Mouse (Mus musculus) midbrain, embryonic 14.5 days (tissue): ENCODE measurements around the gene Hs3st3b1. TPM values are rescaled to one million over a fixed set of nuclear protein-coding genes. Genes with fewer than 3 reads are reported as not detected.

Source experiments
- ATAC-seq: fragments of 200-750 bp; cut with Nextera tagmentation; 2 replicates; pipeline ENCODE4 v1.8.0; 2017; ENCODE audit warnings: moderate number of reproducible peaks, moderate library complexity; ENCODE audit not compliant: low FRiP score, low TSS enrichment
- DNase-seq: peaks from one replicate; pipeline ENCODE4 v3.0.0-alpha.2; 2015
- H3K27ac ChIP-seq: fragments of 300-500 bp; sonication (generic); replicated peaks from 2 replicates; pipeline ENCODE4 v1.5.1; 2014; ENCODE audit warnings: mild to moderate bottlenecking, low read depth, low read length, moderate library complexity
- H3K27me3 ChIP-seq: fragments of 300-500 bp; sonication (generic); 2 replicates; pipeline ENCODE4 v1.6.1; 2014; ENCODE audit warnings: low read length, control low read depth, mixed read lengths; ENCODE audit not compliant: control insufficient read depth, insufficient read depth
- H3K36me3 ChIP-seq: fragments of 300-500 bp; sonication (generic); 2 replicates; pipeline ENCODE4 v1.6.1; 2014; ENCODE audit warnings: low read length, control low read depth; ENCODE audit not compliant: control insufficient read depth, insufficient read depth
- H3K4me1 ChIP-seq: fragments of 300-500 bp; sonication (generic); 2 replicates; pipeline ENCODE4 v1.6.1; 2014; ENCODE audit warnings: mild to moderate bottlenecking, antibody characterized with exemption, low read length, control low read depth; ENCODE audit not compliant: control insufficient read depth, insufficient read depth
- H3K4me2 ChIP-seq: fragments of 300-500 bp; sonication (generic); 2 replicates; pipeline ENCODE4 v1.6.1; 2014; ENCODE audit warnings: mild to moderate bottlenecking, low read length, moderate library complexity
- H3K4me3 ChIP-seq: fragments of 300-500 bp; sonication (generic); replicated peaks from 2 replicates; pipeline ENCODE4 v1.5.1; 2014; ENCODE audit warnings: low read depth, low read length
- H3K9ac ChIP-seq: fragments of 300-500 bp; sonication (generic); replicated peaks from 2 replicates; pipeline ENCODE4 v1.6.1; 2014; ENCODE audit warnings: mild to moderate bottlenecking, low read length, moderate library complexity
- H3K9me3 ChIP-seq: fragments of 300-500 bp; sonication (generic); 2 replicates; pipeline ENCODE4 v1.6.1; 2016; ENCODE audit warnings: low read length, control low read depth, mixed read lengths; ENCODE audit not compliant: control insufficient read depth
- WGBS: fragments of 180-500 bp; shearing (Covaris S2); extraction: QIAGEN DNeasy Blood & Tissue Kit; methylation state at CpG from one replicate; pipeline ENCODE4 v1.1.7; 2014; 5-methylcytosine and 5-hydroxymethylcytosine counted together
- polyA plus RNA-seq: library from polyadenylated mRNA; unstranded; fragments of >200 nt; fragmentation: Nextera tagmentation; extraction: Ambion mirVana; gene quantifications from 2 replicates; pipeline ENCODE4 v1.2.1, GENCODE M21; 2014

Hs3st3b1 gene
- polyA plus RNA-seq, 1 experiment from 2014 or later = 18.0 TPM

DNA sequence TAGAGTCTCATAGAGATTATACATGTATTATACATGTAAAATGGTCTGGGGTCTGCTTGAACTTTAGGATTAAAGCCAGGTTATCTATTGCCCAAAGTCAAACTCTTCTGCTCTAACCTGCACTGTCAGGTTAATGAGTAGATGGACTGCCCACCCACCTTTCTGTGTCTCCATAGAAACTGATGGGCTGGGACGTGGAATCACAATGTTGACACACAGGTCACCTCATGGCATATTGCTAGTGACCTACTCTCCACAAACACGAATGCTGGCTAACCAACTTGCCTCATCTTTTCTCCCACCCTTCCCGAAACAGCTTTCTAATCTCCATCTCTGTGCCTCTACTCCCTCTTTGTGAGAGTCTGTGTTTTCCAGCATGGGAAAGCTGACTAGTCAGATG, 38.7 kb downstream of the Hs3st3b1 start:
- H3K4me1 ChIP-seq = no peaks in the 10 kb centered on the region
- no peak overlapping the region for H3K4me3 ChIP-seq
- no peak overlapping the region for H3K27ac ChIP-seq
- no peaks in the 10 kb centered on the region for H3K9me3 ChIP-seq
- peaks cover 6% of the 10 kb centered on the region; the same call in 1 of the 2 replicates for H3K36me3 ChIP-seq
- DNase-seq (no peak), ATAC-seq (no peak)
- WGBS = 71% methylated on average over 3 of the region's 3 CpGs
- H3K9ac ChIP-seq = no peak overlapping the region
- no peak overlapping the region for H3K4me2 ChIP-seq
- no peaks in the 10 kb centered on the region for H3K27me3 ChIP-seq

DNA sequence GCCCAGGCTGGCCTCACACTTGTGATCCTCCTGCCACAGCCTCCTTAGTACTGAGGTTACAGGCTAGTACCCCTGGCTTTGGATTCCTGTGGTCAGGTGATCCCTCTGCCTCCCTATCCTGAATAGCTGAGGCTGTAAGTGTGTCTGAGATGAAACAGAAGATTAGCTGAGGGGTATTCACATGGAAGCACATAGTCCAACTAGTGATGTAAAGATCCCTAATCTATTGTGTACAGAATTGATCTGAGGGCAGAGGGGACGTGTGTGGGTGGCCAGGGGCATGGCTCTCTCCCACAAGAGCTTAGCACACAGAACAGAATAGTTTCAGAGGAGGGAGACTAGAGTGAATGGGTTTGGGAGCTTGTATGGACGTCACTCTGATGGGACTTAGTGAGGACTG, 41.8 kb downstream of the Hs3st3b1 start:
- WGBS = 31% methylated on average over 2 of the region's 2 CpGs
- ATAC-seq = no peak
- no peaks in the 10 kb centered on the region for H3K9me3 ChIP-seq

GRCm38 (mm10) chr11:63879261-63879660, 42.8 kb downstream of the Hs3st3b1 start:
- no peak overlapping the region for H3K4me2 ChIP-seq
- H3K36me3 ChIP-seq = no peaks in the 10 kb centered on the region
- H3K27me3 ChIP-seq = no peaks in the 10 kb centered on the region
- DNase-seq = no peak
- no peaks in the 10 kb centered on the region for H3K9me3 ChIP-seq
- H3K4me3 ChIP-seq = no peak overlapping the region
- no peak for ATAC-seq
- H3K4me1 ChIP-seq = no peaks in the 10 kb centered on the region
- 73% methylated on average over 10 of the region's 10 CpGs for WGBS
- no peak overlapping the region for H3K27ac ChIP-seq
- no peak overlapping the region for H3K9ac ChIP-seq

More for the DNA sequence above, 41.8 kb downstream of the Hs3st3b1 start:
- Histone ChIP-seq H3K9ac (no peak overlapping the region), H3K27ac (no peak overlapping the region), H3K4me3 (no peak overlapping the region), H3K4me2 (no peak overlapping the region), H3K36me3 (no peaks in the 10 kb centered on the region), H3K4me1 (no peaks in the 10 kb centered on the region), H3K27me3 (no peaks in the 10 kb centered on the region)
- no peak for DNase-seq

- no peaks in the 10 kb centered on the region for H3K9me3 ChIP-seq
- no peak overlapping the region for H3K4me2 ChIP-seq
- no peaks in the 10 kb centered on the region for H3K4me1 ChIP-seq
- WGBS = over 99% methylated on average over 4 of the region's 4 CpGs
- DNase-seq (no peak), ATAC-seq (no peak)
- no peak overlapping the region for H3K27ac ChIP-seq
- no peak overlapping the region for H3K4me3 ChIP-seq
- H3K9ac ChIP-seq = no peak overlapping the region
- H3K36me3 ChIP-seq = no peaks in the 10 kb centered on the region
- no peaks in the 10 kb centered on the region for H3K27me3 ChIP-seq
Observed at GRCm38 (mm10) chr11:63878616-63879015, 43.5 kb downstream of the Hs3st3b1 start.

- H3K27ac ChIP-seq = no peak overlapping the region
- H3K9ac ChIP-seq = no peak overlapping the region
- WGBS = 84% methylated on average over 1 of the region's 1 CpGs
- ATAC-seq (no peak), DNase-seq (no peak)
- no peak overlapping the region for H3K4me2 ChIP-seq
- H3K27me3 ChIP-seq = no peaks in the 10 kb centered on the region
- H3K4me3 ChIP-seq = no peak overlapping the region
- H3K9me3 ChIP-seq = no peaks in the 10 kb centered on the region
- H3K36me3 ChIP-seq = no peaks in the 10 kb centered on the region
- H3K4me1 ChIP-seq = no peaks in the 10 kb centered on the region
Observed at GRCm38 (mm10) chr11:63862746-63863145, 59.3 kb downstream of the Hs3st3b1 start.

DNA sequence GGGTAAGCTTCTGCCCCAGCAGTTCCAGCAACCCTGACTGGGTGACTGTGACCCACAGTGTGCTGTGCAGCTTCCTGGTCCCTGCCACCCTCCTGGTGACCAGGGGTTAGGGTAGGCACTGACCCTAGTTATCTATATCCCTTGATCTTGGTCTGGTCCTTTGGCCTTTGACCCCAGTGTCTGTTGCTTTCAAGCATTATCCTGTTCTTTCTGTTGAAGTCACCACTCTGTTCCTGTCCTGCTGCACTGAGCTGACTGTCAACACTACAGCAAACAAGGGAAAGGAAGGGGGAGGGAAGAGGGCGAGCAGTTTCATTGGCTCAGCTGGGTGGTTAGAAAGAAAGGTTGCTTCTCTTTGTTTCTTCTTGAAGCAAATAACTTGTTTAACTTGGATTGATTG, 60.1 kb downstream of the Hs3st3b1 start:
- Histone ChIP-seq H3K27ac (no peak overlapping the region), H3K27me3 (no peaks in the 10 kb centered on the region), H3K9me3 (no peaks in the 10 kb centered on the region), H3K4me3 (no peak overlapping the region), H3K9ac (no peak overlapping the region), H3K4me1 (no peaks in the 10 kb centered on the region), H3K36me3 (no peaks in the 10 kb centered on the region), H3K4me2 (no peak overlapping the region)
- no peak for DNase-seq
- WGBS = 18% methylated on average over 1 of the region's 1 CpGs
- no peak for ATAC-seq

GRCm38 (mm10) chr11:63851041-63851730, 70.9 kb downstream of the Hs3st3b1 start:
- no peak overlapping the region for H3K27ac ChIP-seq
- no peaks in the 10 kb centered on the region for H3K27me3 ChIP-seq
- H3K9ac ChIP-seq = no peak overlapping the region
- no peak for DNase-seq
- no peak for ATAC-seq
- no peaks in the 10 kb centered on the region for H3K36me3 ChIP-seq
- no peak overlapping the region for H3K4me3 ChIP-seq
- H3K4me2 ChIP-seq = no peak overlapping the region
- 86% methylated on average over 6 of the region's 6 CpGs for WGBS
- H3K4me1 ChIP-seq = no peaks in the 10 kb centered on the region
- no peaks in the 10 kb centered on the region for H3K9me3 ChIP-seq

DNA sequence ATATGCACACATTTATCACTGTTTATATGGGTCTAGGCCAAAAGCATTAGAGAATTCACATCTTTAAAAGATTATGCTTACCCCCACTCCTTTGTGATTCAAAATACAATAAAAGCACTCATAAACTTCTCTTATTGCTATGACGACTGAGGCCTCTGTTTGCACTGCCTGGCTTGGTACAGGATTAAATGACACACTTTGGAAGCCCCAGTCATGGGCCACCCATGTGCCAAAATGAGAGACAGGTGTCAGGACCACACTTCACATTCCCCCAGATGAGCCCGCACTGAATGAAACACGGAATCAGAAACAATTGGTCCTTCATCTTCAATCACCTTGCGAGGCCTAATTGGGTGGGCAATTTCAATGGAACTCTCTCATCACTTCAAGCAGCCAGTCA, 71.8 kb downstream of the Hs3st3b1 start:
- Histone ChIP-seq H3K9me3 (no peaks in the 10 kb centered on the region), H3K9ac (no peak overlapping the region), H3K4me1 (no peaks in the 10 kb centered on the region), H3K4me3 (no peak overlapping the region), H3K27me3 (no peaks in the 10 kb centered on the region), H3K27ac (no peak overlapping the region), H3K36me3 (no peaks in the 10 kb centered on the region), H3K4me2 (no peak overlapping the region)
- DNase-seq = no peak
- ATAC-seq = no peak
- WGBS = 83% methylated on average over 4 of the region's 4 CpGs

GRCm38 (mm10) chr11:63845379-63845778, 76.7 kb downstream of the Hs3st3b1 start:
- 92% methylated on average over 6 of the region's 6 CpGs for WGBS
- Histone ChIP-seq H3K4me2 (no peak overlapping the region), H3K4me1 (no peaks in the 10 kb centered on the region), H3K4me3 (no peak overlapping the region), H3K9ac (no peak overlapping the region), H3K27me3 (no peaks in the 10 kb centered on the region), H3K27ac (no peak overlapping the region), H3K36me3 (no peaks in the 10 kb centered on the region), H3K9me3 (no peaks in the 10 kb centered on the region)
- DNase-seq (no peak), ATAC-seq (no peak)
